Mouse (Mus musculus) lung, embryonic 15.5 days (tissue): Measurements from ENCODE around the gene Slc25a12. TPM values are rescaled to one million over a fixed set of nuclear protein-coding genes. Genes with fewer than 3 reads are reported as not detected.
"Not testable (repeated sequence)": the region's sequence is repeated elsewhere in the genome, so short reads cannot be mapped to it uniquely, and the experiment has no call there.

Source experiments
- ATAC-seq: fragments of 200-750 bp; cut with Nextera tagmentation; 2 replicates; pipeline ENCODE4 v1.8.0; 2017; ENCODE audit warnings: moderate number of reproducible peaks, borderline replicate concordance; ENCODE audit not compliant: low FRiP score, low TSS enrichment; ENCODE audit errors: extremely low read depth
- H3K27ac ChIP-seq: fragments of 300-500 bp; sonication (generic); 2 replicates; pipeline ENCODE4 v1.5.1; 2015; ENCODE audit warnings: moderate library complexity, mild to moderate bottlenecking, inconsistent platforms
- H3K27me3 ChIP-seq: fragments of 300-500 bp; sonication (generic); 2 replicates; pipeline ENCODE4 v1.6.1; 2015; ENCODE audit warnings: inconsistent platforms
- H3K36me3 ChIP-seq: fragments of 300-500 bp; sonication (generic); 2 replicates; pipeline ENCODE4 v1.6.1; 2015; ENCODE audit warnings: inconsistent platforms
- H3K4me1 ChIP-seq: fragments of 300-500 bp; sonication (generic); 2 replicates; pipeline ENCODE4 v1.6.1; 2015; ENCODE audit warnings: inconsistent platforms
- H3K4me2 ChIP-seq: fragments of 300-500 bp; sonication (generic); 2 replicates; pipeline ENCODE4 v1.6.1; 2015; ENCODE audit warnings: inconsistent platforms, mild to moderate bottlenecking, moderate library complexity
- H3K4me3 ChIP-seq: fragments of 300-500 bp; sonication (generic); 2 replicates; pipeline ENCODE4 v1.5.1; 2015; ENCODE audit warnings: mild to moderate bottlenecking, inconsistent platforms
- H3K9ac ChIP-seq: fragments of 300-500 bp; sonication (generic); 2 replicates; pipeline ENCODE4 v1.6.1; 2015; ENCODE audit warnings: inconsistent platforms
- H3K9me3 ChIP-seq: fragments of 300-500 bp; sonication (generic); 2 replicates; pipeline ENCODE4 v1.6.1; 2016; ENCODE audit warnings: inconsistent platforms
- WGBS: fragments of 180-500 bp; shearing (Covaris S2); methylation state at CpG from one replicate; pipeline ENCODE4 v1.1.7; 2015; 5-methylcytosine and 5-hydroxymethylcytosine counted together
- polyA plus RNA-seq: library from polyadenylated mRNA; unstranded; fragments of >200 nt; fragmentation: Nextera tagmentation; extraction: Ambion mirVana; gene quantifications from 2 replicates; pipeline ENCODE4 v1.2.1, GENCODE M21; 2015

Slc25a12 gene
- 31.5 and 35.4 TPM in 2 replicates for polyA plus RNA-seq

GRCm38 (mm10) chr2:71367125-71367880 is at the start of gene Slc25a12:
Slc25a12 (minus strand) TSS chr2:71367749.
- H3K4me3 ChIP-seq, result peak within 1 kb of the TSS; percentile 92
- no peaks in the 10 kb centered on the region for H3K27me3 ChIP-seq
- peak within 1 kb of the TSS; percentile 78 for H3K27ac ChIP-seq
- H3K4me2 ChIP-seq, result peak within 1 kb of the TSS; percentile 74
- H3K36me3 ChIP-seq, result no peaks in the 10 kb centered on the region
- ATAC-seq, result peak; percentile 95
- WGBS, result under 1% methylated on average over 56 of the region's 57 CpGs
- peak within 1 kb of the TSS; percentile 80 for H3K9ac ChIP-seq
- H3K4me1 ChIP-seq, result peaks cover 4% of the 10 kb centered on the region; the same call in 1 of the 2 replicates
- no peaks in the 10 kb centered on the region for H3K9me3 ChIP-seq

DNA sequence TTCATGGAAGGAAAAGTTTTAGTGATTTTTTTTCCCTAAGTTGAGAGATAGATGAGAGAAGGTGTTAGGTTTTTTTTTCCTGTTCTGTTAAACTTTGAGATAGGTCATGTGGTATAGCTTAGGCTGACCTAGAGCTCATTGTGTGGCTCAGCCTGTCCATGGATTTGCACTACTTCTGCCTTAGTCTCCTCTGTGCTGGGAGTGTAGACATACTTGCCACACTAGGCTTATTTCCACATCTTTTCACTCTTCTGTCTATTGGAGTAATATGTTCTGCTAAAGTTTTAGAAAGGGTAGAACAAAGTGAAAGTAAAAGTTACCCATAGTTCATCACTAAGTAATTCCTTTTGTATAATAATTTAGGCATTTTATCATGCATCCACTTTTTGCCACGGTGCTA is 38.1 kb upstream of the Slc25a12 start:
- Histone ChIP-seq H3K27ac (no peak overlapping the region), H3K36me3 (peaks cover 12% of the 10 kb centered on the region), H3K9ac (no peak overlapping the region), H3K4me1 (no peaks in the 10 kb centered on the region), H3K27me3 (no peaks in the 10 kb centered on the region), H3K9me3 (no peaks in the 10 kb centered on the region), H3K4me2 (no peak overlapping the region), H3K4me3 (no peak overlapping the region)
- 88% methylated on average over 1 of the region's 1 CpGs for WGBS
- no peak for ATAC-seq

GRCm38 (mm10) chr2:71389864-71390263 is 22.3 kb upstream of the Slc25a12 start:
- WGBS, result 39% methylated on average over 9 of the region's 9 CpGs
- peak overlapping the region; percentile 87 for H3K27ac ChIP-seq
- ATAC-seq, result no peak
- peak overlapping the region; percentile 60 for H3K4me2 ChIP-seq
- peaks cover 10% of the 10 kb centered on the region for H3K4me1 ChIP-seq
- H3K9ac ChIP-seq, result peak overlapping the region; percentile 89
- H3K36me3 ChIP-seq, result peaks cover 17% of the 10 kb centered on the region
- no peaks in the 10 kb centered on the region for H3K27me3 ChIP-seq
- peak overlapping the region; percentile 94 for H3K4me3 ChIP-seq
- no peaks in the 10 kb centered on the region for H3K9me3 ChIP-seq

GRCm38 (mm10) chr2:71388951-71389763 is 21.6 kb upstream of the Slc25a12 start, which contains the start of gene Hat1:
Hat1 (plus strand) TSS chr2:71388958.
- peak; percentile 99 for ATAC-seq
- peaks cover 10% of the 10 kb centered on the region for H3K4me1 ChIP-seq
- peaks cover 14% of the 10 kb centered on the region for H3K36me3 ChIP-seq
- peak within 1 kb of the TSS; percentile 87 for H3K27ac ChIP-seq
- peak within 1 kb of the TSS; percentile 60 for H3K4me2 ChIP-seq
- under 1% methylated on average over 66 of the region's 66 CpGs for WGBS
- peak within 1 kb of the TSS; percentile 89 for H3K9ac ChIP-seq
- no peaks in the 10 kb centered on the region for H3K27me3 ChIP-seq
- H3K4me3 ChIP-seq, result peak within 1 kb of the TSS; percentile 94
- no peaks in the 10 kb centered on the region for H3K9me3 ChIP-seq

- H3K27me3 ChIP-seq, result no peaks in the 10 kb centered on the region
- no peak for ATAC-seq
- H3K9me3 ChIP-seq, result no peaks in the 10 kb centered on the region
- H3K9ac ChIP-seq, result no peak overlapping the region
- peaks cover 9% of the 10 kb centered on the region for H3K36me3 ChIP-seq
- H3K27ac ChIP-seq, result no peak overlapping the region
- no peak overlapping the region for H3K4me3 ChIP-seq
- H3K4me1 ChIP-seq, result peaks cover 10% of the 10 kb centered on the region
- WGBS, result 85% methylated on average over 6 of the region's 6 CpGs
- no peak overlapping the region for H3K4me2 ChIP-seq
Observed at GRCm38 (mm10) chr2:71387766-71388165, 20.2 kb upstream of the Slc25a12 start.

GRCm38 (mm10) chr2:71383890-71384289 is 16.3 kb upstream of the Slc25a12 start:
- no peak for ATAC-seq
- no peak overlapping the region for H3K9ac ChIP-seq
- 30% methylated on average over 11 of the region's 11 CpGs for WGBS

GRCm38 (mm10) chr2:71381962-71382361 is 14.4 kb upstream of the Slc25a12 start:
- no peak overlapping the region for H3K4me3 ChIP-seq
- 59% methylated on average over 4 of the region's 4 CpGs for WGBS

More at GRCm38 (mm10) chr2:71383890-71384289, 16.3 kb upstream of the Slc25a12 start:
- H3K4me1 ChIP-seq, result peaks cover 4% of the 10 kb centered on the region
- H3K36me3 ChIP-seq, result no peaks in the 10 kb centered on the region
- peak overlapping the region; percentile 38 for H3K4me2 ChIP-seq
- H3K4me3 ChIP-seq, result no peak overlapping the region
- no peaks in the 10 kb centered on the region for H3K9me3 ChIP-seq
- H3K27me3 ChIP-seq, result no peaks in the 10 kb centered on the region
- no peak overlapping the region for H3K27ac ChIP-seq

GRCm38 (mm10) chr2:71377426-71377825 is 9.9 kb upstream of the Slc25a12 start:
- H3K9me3 ChIP-seq, result no peaks in the 10 kb centered on the region
- H3K4me2 ChIP-seq, result no peak overlapping the region
- H3K9ac ChIP-seq, result no peak overlapping the region
- no peak for ATAC-seq
- no peaks in the 10 kb centered on the region for H3K36me3 ChIP-seq
- no peaks in the 10 kb centered on the region for H3K4me1 ChIP-seq
- no peak overlapping the region for H3K27ac ChIP-seq
- 80% methylated on average over 5 of the region's 5 CpGs for WGBS
- no peak overlapping the region for H3K4me3 ChIP-seq
- H3K27me3 ChIP-seq, result no peaks in the 10 kb centered on the region

More at GRCm38 (mm10) chr2:71381962-71382361, 14.4 kb upstream of the Slc25a12 start:
- H3K36me3 ChIP-seq, result no peaks in the 10 kb centered on the region
- H3K27ac ChIP-seq, result no peak overlapping the region
- no peak overlapping the region for H3K9ac ChIP-seq
- no peaks in the 10 kb centered on the region for H3K4me1 ChIP-seq
- no peaks in the 10 kb centered on the region for H3K9me3 ChIP-seq
- H3K27me3 ChIP-seq, result no peaks in the 10 kb centered on the region
- no peak for ATAC-seq
- no peak overlapping the region for H3K4me2 ChIP-seq

DNA sequence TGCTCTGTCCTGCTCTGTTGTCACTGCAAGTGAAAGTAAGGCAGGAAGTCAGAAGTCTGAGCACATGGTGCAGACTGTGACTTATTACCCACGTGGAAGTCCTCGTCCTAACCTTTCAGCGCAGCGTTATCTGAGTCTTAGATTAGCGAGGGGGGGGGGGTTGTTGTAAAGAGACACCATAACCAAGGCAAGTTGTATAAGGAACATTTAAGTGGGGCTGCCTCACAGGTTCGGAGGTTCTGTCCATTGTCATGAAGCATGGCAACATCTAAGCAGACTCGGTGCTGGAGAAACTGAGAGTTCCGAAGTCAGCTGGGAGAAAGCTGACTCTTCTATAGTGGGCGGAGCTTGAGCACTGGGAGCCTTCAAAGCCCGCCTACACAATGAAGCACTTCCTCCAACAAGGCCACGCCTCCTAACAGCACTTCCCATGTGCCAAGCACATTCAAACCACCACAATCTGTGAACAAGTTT is 8.9 kb upstream of the Slc25a12 start:
- H3K9ac ChIP-seq, result no peak overlapping the region
- no peaks in the 10 kb centered on the region for H3K27me3 ChIP-seq
- H3K27ac ChIP-seq, result no peak overlapping the region
- WGBS, result 33% methylated on average over 11 of the region's 11 CpGs
- H3K4me3 ChIP-seq, result no peak overlapping the region
- peak overlapping the region; percentile 41 for H3K4me2 ChIP-seq
- ATAC-seq, result 0 out of 2 replicates have a peak, but pooled peaks have one; percentile 59
- H3K36me3 ChIP-seq, result no peaks in the 10 kb centered on the region
- no peaks in the 10 kb centered on the region for H3K9me3 ChIP-seq
- H3K4me1 ChIP-seq, result no peaks in the 10 kb centered on the region

DNA sequence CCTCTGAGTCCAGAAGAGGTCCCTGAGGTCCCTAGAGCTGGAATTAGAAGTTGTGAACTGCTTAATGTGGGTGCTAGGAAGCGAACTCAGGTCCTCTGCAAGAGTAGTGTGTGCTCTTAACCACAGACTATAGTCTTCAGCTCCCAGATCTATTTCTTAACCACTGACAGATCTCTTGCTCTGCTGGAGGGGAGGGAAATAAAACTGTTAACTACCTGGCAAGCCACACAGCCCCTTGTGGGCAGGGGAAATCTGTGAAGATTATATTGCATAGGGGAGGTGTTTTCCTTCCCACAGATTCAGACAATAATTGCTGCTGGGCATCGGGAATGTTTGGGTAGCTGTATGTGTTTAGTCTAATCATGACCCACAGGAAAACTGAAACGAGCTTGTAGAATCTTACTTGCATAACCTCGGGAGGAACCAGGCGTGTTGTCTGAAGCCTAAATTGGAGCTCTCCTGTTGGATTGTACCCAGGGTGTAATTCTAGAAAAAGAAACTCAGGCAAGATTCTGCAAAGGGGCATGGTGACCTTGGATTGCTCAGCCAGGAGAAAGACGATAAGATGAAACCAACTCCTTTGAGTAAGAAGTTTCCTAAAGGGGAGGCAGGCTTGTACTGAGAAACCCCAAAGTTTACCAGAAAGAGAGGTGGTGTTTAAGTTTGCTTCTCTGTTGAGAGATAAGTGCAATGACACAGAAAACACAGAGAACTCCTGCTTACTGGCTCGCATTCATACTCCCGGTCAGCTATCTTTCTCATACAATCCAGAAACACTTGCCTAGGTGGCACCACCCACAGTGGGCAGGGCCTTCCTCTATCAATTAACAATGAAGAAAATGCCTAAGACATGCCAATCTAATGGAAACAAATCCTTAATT is 7.0 kb upstream of the Slc25a12 start:
- Histone ChIP-seq H3K36me3 (no peaks in the 10 kb centered on the region), H3K27ac (no peak overlapping the region), H3K9me3 (no peaks in the 10 kb centered on the region), H3K4me3 (no peak overlapping the region), H3K4me1 (no peaks in the 10 kb centered on the region), H3K4me2 (no peak overlapping the region), H3K9ac (no peak overlapping the region), H3K27me3 (no peaks in the 10 kb centered on the region)
- 61% methylated on average over 8 of the region's 8 CpGs for WGBS
- ATAC-seq, result no peak

- 85% methylated on average over 4 of the region's 4 CpGs for whole genome bisulfite sequencing
- not testable (repeated sequence) for H3K4me2 ChIP-seq, H3K4me1 ChIP-seq
Observed at GRCm38 (mm10) chr2:71372261-71372660, 4.7 kb upstream of the Slc25a12 start.

More at GRCm38 (mm10) chr2:71372261-71372660, 4.7 kb upstream of the Slc25a12 start:
- not testable (repeated sequence) for H3K27ac ChIP-seq, ATAC-seq, H3K9me3 ChIP-seq, H3K36me3 ChIP-seq, H3K4me3 ChIP-seq, H3K27me3 ChIP-seq, H3K9ac ChIP-seq
